Mouse (Mus musculus): Measurements from ENCODE around the gene Slc13a3. TPM values are rescaled to one million over a fixed set of nuclear protein-coding genes. Genes with fewer than 3 reads are reported as not detected.
A peak's percentile ranks its signal among the peaks of the same experiment; 100 is the strongest.

Slc13a3 gene
- polyA plus RNA-seq, 1 experiment = 5.1 TPM

DNA sequence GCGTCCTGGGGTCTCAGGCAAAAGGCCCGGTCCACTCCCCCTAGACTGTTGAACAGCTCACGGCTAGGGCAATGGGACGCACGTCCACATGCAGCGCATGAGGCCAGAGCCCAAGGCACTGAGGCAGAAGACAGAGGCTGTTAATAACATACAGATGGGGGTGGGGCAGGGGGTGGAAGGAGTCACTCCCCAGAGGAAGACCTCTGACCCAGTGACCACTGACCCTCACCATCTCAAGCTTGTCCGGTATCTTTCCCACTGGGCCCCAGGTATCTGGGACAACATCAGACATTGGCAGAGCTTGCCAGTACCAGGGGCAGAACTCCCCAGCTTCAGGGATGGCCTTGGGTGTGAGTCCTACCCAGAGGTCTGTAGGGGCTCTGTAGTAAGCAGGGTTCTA, 34.1 kb downstream of the Slc13a3 start:
- TF ChIP-seq POLR2A (IDR thresholded peaks at IDR 0.05; ENCODE audit: borderline replicate concordance, extremely low read depth, insufficient read depth, insufficient read length, poor library complexity, severe bottlenecking) (no peak), CTCF (IDR thresholded peaks at IDR 0.05; ENCODE audit: borderline replicate concordance, extremely low read depth, insufficient read depth, insufficient read length) (no peak)
- no peak for DNase-seq (ENCODE audit: low read depth)

DNA sequence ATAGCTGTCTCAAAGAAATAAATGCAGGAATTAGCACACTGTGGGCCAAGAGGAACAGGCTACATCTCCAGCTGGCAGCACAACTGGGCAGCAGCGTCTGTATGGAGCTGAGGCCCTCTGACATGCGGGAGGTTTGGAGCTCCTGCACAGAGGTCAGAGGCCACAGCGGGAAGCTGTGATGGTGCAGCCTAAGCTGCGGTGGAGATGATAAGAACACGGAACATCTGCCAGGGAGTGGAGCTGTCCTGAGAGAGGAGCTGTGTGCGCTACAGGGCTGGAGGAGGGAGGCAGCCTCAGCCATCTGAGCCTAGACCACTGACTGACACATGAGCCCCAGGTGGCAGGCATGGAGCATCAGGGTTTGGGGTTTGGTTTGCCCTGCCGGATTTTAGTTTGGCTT, 44.3 kb downstream of the Slc13a3 start:
- no peak for DNase-seq (ENCODE audit: low read depth)
- no peak for TF ChIP-seq CTCF (IDR thresholded peaks at IDR 0.05; ENCODE audit: borderline replicate concordance, extremely low read depth, insufficient read depth, insufficient read length)
- TF ChIP-seq POLR2A (IDR thresholded peaks at IDR 0.05; ENCODE audit: borderline replicate concordance, extremely low read depth, insufficient read depth, insufficient read length, poor library complexity, severe bottlenecking) = no peak

DNA sequence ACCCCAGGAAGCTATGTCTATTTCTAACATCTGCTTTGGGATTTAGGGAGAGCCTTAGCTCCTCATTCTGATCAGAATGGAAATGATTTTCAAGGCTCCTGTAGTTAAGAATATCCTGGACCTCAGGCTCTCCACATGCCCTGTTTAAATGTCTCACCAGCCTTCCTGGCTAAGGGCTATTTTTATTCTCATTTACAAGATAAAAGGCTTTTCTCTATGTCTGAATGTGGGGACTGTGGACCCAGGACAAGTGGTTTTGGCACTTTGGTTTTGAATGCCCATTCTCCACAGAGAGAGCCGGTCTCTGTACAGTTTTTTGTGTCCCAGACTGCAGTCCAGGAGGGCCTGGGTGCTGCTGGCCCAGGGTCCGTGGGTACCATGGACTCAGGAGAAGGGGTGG, 52.8 kb downstream of the Slc13a3 start:
- peak; percentile 70 for DNase-seq (ENCODE audit: low read depth)
- no peak for TF ChIP-seq CTCF (IDR thresholded peaks at IDR 0.05; ENCODE audit: borderline replicate concordance, extremely low read depth, insufficient read depth, insufficient read length)
- no peak for TF ChIP-seq POLR2A (IDR thresholded peaks at IDR 0.05; ENCODE audit: borderline replicate concordance, extremely low read depth, insufficient read depth, insufficient read length, poor library complexity, severe bottlenecking)

DNA sequence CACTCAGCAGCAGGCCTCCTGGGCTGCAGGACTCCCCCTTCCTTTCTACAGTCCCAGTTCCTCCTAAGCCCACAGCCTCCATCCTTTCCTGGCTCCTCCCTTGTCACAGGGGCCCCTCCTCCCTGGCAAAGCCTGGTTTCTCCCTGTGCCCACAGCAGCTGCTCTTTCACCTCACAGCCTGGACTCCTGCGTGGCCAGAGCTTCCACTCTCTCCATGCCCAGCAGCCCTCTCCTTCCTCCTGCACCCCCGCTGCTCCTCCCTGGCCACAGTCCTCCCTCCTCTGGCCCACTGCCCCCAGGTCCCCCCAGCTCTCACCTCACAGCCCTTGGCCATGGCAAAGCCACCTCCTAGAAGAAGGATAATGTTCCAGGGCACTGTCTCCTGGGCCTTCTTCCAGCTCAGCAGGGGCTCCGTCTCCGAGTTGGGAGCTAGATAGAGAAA, 53.3 kb downstream of the Slc13a3 start:
- TF ChIP-seq POLR2A (IDR thresholded peaks at IDR 0.05; ENCODE audit: borderline replicate concordance, extremely low read depth, insufficient read depth, insufficient read length, poor library complexity, severe bottlenecking) = no peak
- peak; percentile 71 for DNase-seq (ENCODE audit: low read depth)

DNA sequence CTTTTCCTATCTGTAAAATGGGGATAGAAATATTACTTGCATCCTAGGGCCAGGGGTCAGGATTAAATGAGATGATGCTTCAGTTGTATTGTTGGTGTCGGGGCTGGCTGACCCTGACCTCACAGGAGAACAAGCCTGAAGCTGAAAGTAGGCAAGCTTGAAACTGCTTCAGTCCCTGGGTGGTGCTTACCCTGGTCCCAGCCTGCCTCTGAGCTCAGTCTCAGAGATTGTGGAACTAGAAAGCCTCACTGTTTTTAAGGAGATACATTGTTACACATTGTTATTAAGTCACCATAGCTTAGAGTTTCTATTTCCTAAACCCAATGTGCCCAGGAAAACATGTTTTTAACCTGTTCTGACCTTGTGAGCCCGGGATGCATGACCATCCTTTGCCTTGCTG, 54.5 kb downstream of the Slc13a3 start:
- TF ChIP-seq CTCF (IDR thresholded peaks at IDR 0.05; ENCODE audit: borderline replicate concordance, extremely low read depth, insufficient read depth, insufficient read length) (no peak), POLR2A (IDR thresholded peaks at IDR 0.05; ENCODE audit: borderline replicate concordance, extremely low read depth, insufficient read depth, insufficient read length, poor library complexity, severe bottlenecking) (no peak)
- DNase-seq (ENCODE audit: low read depth) = no peak

DNA sequence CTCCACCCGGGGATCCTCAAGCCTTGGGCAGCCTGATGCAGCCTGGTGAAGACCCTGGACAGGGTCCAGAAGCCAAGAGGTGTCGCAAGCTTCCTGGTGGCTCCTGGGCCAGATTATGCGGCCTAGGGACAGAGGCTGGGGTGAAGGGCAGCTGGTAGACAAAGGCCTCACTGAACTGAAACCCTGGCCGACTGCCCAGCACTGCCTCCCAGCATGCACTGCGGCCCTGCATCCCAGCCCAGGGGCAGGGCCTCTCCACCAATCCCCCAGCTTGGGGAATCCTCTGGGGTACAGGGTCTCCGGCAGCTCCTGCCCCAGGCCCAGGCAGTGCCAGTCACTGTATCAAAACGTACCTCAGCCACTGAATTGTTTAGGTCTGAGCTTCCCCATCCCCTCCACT, 55.7 kb downstream of the Slc13a3 start:
- TF ChIP-seq POLR2A (IDR thresholded peaks at IDR 0.05; ENCODE audit: borderline replicate concordance, extremely low read depth, insufficient read depth, insufficient read length, poor library complexity, severe bottlenecking) (no peak), CTCF (IDR thresholded peaks at IDR 0.05; ENCODE audit: borderline replicate concordance, extremely low read depth, insufficient read depth, insufficient read length) (no peak)
- peak; percentile 92 for DNase-seq (ENCODE audit: low read depth)

DNA sequence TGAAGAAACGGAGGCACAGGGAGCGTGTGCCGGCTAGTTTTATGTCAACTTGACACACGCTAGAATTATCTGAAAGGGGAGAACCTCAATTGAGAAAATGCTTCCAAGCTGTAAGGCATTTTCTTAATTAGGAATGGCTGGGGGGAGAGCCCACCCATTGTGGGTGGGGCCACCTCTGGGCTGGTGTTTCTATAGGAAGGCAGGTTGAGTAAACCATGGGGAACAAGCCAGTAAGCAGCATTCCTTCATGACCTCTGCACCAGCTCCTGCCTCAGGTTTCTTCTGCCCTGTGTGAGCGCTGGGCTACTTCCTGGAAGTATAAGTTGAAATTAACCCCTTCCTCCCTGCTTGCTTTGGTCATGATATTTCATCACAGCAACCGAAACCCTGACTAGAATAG, 57.2 kb downstream of the Slc13a3 start:
- TF ChIP-seq POLR2A (IDR thresholded peaks at IDR 0.05; ENCODE audit: borderline replicate concordance, extremely low read depth, insufficient read depth, insufficient read length, poor library complexity, severe bottlenecking) (no peak), CTCF (IDR thresholded peaks at IDR 0.05; ENCODE audit: borderline replicate concordance, extremely low read depth, insufficient read depth, insufficient read length) (no peak)
- no peak for DNase-seq (ENCODE audit: low read depth)

DNA sequence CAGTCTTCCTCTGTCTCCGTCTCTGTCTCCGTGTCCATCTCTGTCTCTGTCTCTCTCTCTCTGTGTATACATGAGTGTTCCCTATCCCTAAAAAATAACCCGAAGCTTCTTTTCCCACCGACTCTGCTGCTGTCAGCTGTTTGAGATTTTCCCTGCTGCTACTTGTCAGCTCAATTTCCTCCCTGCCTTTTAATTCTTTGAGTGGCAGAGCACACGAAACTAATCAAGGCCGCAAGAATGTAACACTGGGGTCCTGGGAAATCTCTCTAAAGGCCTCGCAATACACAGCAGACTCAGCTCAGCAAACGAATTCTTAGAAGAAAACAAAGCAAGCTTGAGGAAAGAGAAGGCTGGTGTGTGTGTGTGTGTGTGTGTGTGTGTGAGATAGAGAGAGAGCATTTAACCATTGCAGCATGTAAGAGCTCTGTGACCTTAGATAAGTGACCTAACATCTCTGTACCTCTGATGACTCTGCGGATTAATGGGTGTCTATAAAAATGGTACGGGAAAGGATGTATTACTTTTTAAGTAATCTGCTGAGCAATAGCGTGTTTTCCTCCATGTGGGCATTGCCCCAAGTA, 57.8 kb downstream of the Slc13a3 start:
- TF ChIP-seq CTCF (IDR thresholded peaks at IDR 0.05; ENCODE audit: borderline replicate concordance, extremely low read depth, insufficient read depth, insufficient read length) (no peak), POLR2A (IDR thresholded peaks at IDR 0.05; ENCODE audit: borderline replicate concordance, extremely low read depth, insufficient read depth, insufficient read length, poor library complexity, severe bottlenecking) (no peak)
- DNase-seq (ENCODE audit: low read depth) = peak; percentile 82

DNA sequence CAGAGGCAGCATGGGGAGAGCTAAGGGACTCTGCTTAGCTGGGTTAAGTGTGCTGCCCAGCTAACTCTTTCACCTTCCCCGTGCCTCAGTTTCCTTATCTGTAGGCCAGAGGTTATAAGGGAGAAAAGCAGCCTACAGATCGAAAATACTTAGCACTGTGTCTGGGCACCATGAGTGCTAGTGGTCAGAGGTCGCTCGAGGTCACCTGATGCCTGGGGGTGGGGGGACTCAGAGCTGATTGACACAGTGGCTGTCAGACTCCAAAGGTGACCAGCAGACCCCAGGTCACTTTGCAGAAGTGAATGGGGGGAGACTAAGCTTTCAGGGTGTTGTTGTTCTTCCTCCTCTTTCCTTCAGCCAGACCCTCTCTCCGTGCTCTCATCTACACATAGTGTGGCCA, 58.7 kb downstream of the Slc13a3 start:
- no peak for DNase-seq (ENCODE audit: low read depth)
- TF ChIP-seq POLR2A (IDR thresholded peaks at IDR 0.05; ENCODE audit: borderline replicate concordance, extremely low read depth, insufficient read depth, insufficient read length, poor library complexity, severe bottlenecking) = no peak
- no peak for TF ChIP-seq CTCF (IDR thresholded peaks at IDR 0.05; ENCODE audit: borderline replicate concordance, extremely low read depth, insufficient read depth, insufficient read length)

DNA sequence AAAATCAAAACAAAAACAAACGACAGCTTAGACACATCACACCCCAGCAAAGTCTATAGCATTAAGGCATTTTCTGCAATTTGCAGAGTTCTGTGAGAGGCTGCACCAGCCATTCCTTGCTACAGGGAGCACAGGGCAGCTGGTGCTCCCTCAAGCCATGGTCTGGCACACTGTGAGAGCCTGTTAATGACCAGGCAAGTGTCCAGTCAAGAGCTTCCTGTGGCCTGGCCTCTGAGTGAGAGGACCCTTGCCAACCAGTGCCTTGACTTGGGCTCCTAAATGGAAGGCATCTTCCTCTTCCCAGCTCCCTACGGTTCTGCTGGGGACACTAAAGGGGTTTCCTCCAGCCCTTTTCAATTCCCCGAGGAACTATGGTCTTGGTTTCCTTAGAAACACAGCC, 59.1 kb downstream of the Slc13a3 start:
- TF ChIP-seq CTCF (IDR thresholded peaks at IDR 0.05; ENCODE audit: borderline replicate concordance, extremely low read depth, insufficient read depth, insufficient read length) (no peak), POLR2A (IDR thresholded peaks at IDR 0.05; ENCODE audit: borderline replicate concordance, extremely low read depth, insufficient read depth, insufficient read length, poor library complexity, severe bottlenecking) (no peak)
- no peak for DNase-seq (ENCODE audit: low read depth)

DNA sequence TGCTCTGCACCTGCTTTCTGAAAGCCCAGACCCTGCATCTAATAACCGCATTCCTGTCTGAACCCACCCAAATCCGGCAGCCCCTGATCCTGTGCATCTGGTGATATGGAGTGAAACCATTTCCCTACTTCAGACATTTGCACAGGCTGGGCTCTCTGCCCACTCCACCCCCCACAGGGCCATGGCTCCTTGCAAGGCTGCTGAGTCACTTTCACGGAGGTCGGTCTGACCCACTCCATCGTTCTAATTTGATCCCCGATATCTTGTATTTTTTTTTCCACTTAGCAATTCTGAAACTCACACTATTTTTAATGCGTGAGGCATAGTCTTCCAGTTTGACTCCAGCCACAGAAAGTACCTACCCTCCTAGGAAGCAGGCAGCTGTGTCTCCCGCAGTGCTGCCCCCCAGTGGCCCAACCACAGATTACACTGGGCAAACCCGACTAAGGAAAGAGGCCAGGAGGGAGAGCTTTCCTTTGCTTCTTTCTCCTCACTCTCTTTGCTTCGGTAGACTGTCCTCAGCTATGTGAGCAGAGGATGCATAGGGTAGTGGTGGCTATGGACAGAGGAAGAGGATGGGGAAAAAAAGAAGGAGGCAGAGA, 65.2 kb downstream of the Slc13a3 start:
- DNase-seq (ENCODE audit: low read depth) = peak; percentile 50

DNA sequence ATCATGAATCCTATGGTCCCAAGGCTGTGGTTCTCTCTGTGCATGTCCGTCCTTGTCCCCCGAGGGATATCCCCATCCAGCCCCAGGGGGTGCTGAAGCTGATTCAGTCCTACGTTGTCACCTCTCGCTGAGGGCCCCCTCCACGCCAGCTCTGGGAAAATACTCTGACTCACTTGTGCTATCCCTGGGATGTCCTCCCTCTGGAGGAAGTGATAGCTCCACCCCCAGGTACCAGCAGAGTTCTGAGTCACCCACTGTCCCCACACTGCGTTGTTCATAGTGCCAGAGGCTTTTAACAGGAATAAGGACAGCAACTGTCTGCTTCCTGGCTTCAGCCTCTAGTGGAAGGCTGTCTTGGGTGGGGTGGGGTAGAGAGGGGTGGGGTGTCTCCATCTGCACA, 67.7 kb downstream of the Slc13a3 start:
- TF ChIP-seq CTCF (IDR thresholded peaks at IDR 0.05; ENCODE audit: borderline replicate concordance, extremely low read depth, insufficient read depth, insufficient read length) (no peak), POLR2A (IDR thresholded peaks at IDR 0.05; ENCODE audit: borderline replicate concordance, extremely low read depth, insufficient read depth, insufficient read length, poor library complexity, severe bottlenecking) (no peak)
- no peak for DNase-seq (ENCODE audit: low read depth)

More for the DNA sequence above, 65.2 kb downstream of the Slc13a3 start:
- TF ChIP-seq POLR2A (IDR thresholded peaks at IDR 0.05; ENCODE audit: borderline replicate concordance, extremely low read depth, insufficient read depth, insufficient read length, poor library complexity, severe bottlenecking) = no peak
- TF ChIP-seq CTCF (IDR thresholded peaks at IDR 0.05; ENCODE audit: borderline replicate concordance, extremely low read depth, insufficient read depth, insufficient read length) = peak; percentile 83
